Mouse (Mus musculus): ENCODE measurements around the gene Col11a2. TPM values are rescaled to one million over a fixed set of nuclear protein-coding genes. Genes with fewer than 3 reads are reported as not detected.

Gene Col11a2
- polyA plus RNA-seq, 1 experiment from 2014 or later, result 0.27 TPM

DNA sequence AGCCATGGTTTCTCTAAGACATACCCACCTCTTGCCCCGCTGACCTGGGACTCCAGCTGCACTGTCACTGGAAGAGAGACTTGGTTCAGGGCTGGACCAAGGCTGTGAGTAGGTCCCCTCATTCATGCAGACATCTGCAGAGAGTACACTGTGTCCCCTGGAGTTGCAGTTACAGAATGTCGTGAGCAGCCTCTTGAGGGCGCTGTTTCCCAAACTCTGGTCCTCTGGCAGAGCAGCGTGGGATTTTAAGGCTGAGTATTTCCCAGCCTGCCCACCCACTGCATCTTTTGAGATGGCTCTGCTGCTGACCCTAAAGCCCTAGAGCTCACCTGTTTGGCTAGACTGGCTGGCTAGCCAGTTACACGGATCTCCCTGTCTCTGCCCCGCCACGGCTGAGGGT, 51.7 kb downstream of the Col11a2 start:
- Histone ChIP-seq H3K36me3 (ENCODE audit: control insufficient read depth, insufficient read depth) (no peaks in the 10 kb centered on the region), H3K27me3 (ENCODE audit: control insufficient read depth, insufficient read depth, low read depth, low read length) (no peaks in the 10 kb centered on the region), H3K4me2 (ENCODE audit: low read depth, low read length) (no peak overlapping the region), H3K9ac (ENCODE audit: low read depth, low read length) (no peak overlapping the region), H3K4me3 (ENCODE audit: low read depth, low read length) (no peak overlapping the region), H3K27ac (ENCODE audit: low read length) (no peak overlapping the region), H3K9me3 (replicated peaks; ENCODE audit: control insufficient read depth, low read length) (no peaks in the 10 kb centered on the region), H3K4me1 (ENCODE audit: control insufficient read depth, low read depth, low read length) (no peaks in the 10 kb centered on the region; the same call in 1 of the 2 replicates)
- WGBS (ENCODE audit: insufficient replicate concordance), result 48% methylated on average over 7 of the region's 7 CpGs
- ATAC-seq (ENCODE audit: low read depth), result no peak

DNA sequence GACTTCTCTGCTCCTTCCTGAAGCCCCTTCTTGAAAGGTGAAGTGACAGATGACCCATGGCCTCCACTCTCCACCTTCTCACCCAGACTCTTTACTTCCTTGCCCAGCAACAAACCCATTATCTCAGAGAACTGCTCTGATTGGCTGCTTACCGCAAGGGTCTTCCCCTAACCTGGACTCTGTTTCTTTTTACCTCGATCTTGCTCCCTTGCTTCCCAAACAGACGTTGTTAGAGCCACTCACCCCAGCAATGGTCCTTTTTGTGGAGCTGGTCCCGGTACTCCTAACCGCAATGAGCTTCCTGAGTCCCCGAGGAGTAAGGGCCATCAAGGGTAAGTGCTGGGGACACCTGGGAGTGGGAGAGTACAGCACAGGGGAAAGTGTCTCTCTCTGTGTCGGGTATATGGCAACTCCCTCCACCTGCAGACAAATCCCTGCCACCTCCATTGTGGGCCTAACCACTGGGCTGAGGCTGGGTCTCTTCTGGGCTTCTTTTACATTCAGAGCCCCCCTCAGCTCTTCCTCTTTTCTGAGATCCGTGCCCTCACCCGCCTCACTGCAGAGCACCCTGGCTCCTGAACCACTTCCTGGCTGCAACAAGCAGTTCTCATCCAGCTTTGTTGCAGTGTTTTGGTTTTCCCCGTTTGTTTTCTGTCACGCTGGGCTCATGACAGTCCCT, 53.1 kb downstream of the Col11a2 start, which contains the start of gene H2-Oa:
Gene H2-Oa, plus strand, starts transcription at position 144 of the 679 bp plus-strand sequence.
- Histone ChIP-seq H3K36me3 (ENCODE audit: control insufficient read depth, insufficient read depth) (no peaks in the 10 kb centered on the region), H3K27me3 (ENCODE audit: control insufficient read depth, insufficient read depth, low read depth, low read length) (no peaks in the 10 kb centered on the region), H3K27ac (ENCODE audit: low read length) (no peak within 1 kb of the TSS), H3K4me2 (ENCODE audit: low read depth, low read length) (no peak within 1 kb of the TSS), H3K9ac (ENCODE audit: low read depth, low read length) (no peak within 1 kb of the TSS), H3K4me1 (ENCODE audit: control insufficient read depth, low read depth, low read length) (no peaks in the 10 kb centered on the region; the same call in 1 of the 2 replicates), H3K4me3 (ENCODE audit: low read depth, low read length) (no peak within 1 kb of the TSS), H3K9me3 (replicated peaks; ENCODE audit: control insufficient read depth, low read length) (no peaks in the 10 kb centered on the region)
- whole genome bisulfite sequencing (ENCODE audit: insufficient replicate concordance), result 9% methylated on average over 11 of the region's 11 CpGs
- no peak for ATAC-seq (ENCODE audit: low read depth)

GRCm38 (mm10) chr17:34093199-34093874, 54.1 kb downstream of the Col11a2 start:
- no peak overlapping the region for H3K27ac ChIP-seq (ENCODE audit: low read length)
- no peak overlapping the region for H3K9ac ChIP-seq (ENCODE audit: low read depth, low read length)
- H3K4me2 ChIP-seq (ENCODE audit: low read depth, low read length), result no peak overlapping the region
- no peaks in the 10 kb centered on the region; the same call in 1 of the 2 replicates for H3K4me1 ChIP-seq (ENCODE audit: control insufficient read depth, low read depth, low read length)
- H3K36me3 ChIP-seq (ENCODE audit: control insufficient read depth, insufficient read depth), result no peaks in the 10 kb centered on the region
- ATAC-seq (ENCODE audit: low read depth), result no peak
- H3K4me3 ChIP-seq (ENCODE audit: low read depth, low read length), result no peak overlapping the region
- WGBS (ENCODE audit: insufficient replicate concordance), result 37% methylated on average over 7 of the region's 7 CpGs
- H3K27me3 ChIP-seq (ENCODE audit: control insufficient read depth, insufficient read depth, low read depth, low read length), result no peaks in the 10 kb centered on the region
- H3K9me3 ChIP-seq (replicated peaks; ENCODE audit: control insufficient read depth, low read length), result no peaks in the 10 kb centered on the region

- H3K36me3 ChIP-seq (ENCODE audit: control insufficient read depth, insufficient read depth), result no peaks in the 10 kb centered on the region
- H3K9ac ChIP-seq (ENCODE audit: low read depth, low read length), result no peak overlapping the region
- 60% methylated on average over 27 of the region's 27 CpGs for WGBS (ENCODE audit: insufficient replicate concordance)
- no peaks in the 10 kb centered on the region for H3K27me3 ChIP-seq (ENCODE audit: control insufficient read depth, insufficient read depth, low read depth, low read length)
- H3K27ac ChIP-seq (ENCODE audit: low read length), result no peak overlapping the region
- H3K4me2 ChIP-seq (ENCODE audit: low read depth, low read length), result no peak overlapping the region
- H3K9me3 ChIP-seq (replicated peaks; ENCODE audit: control insufficient read depth, low read length), result no peaks in the 10 kb centered on the region
- ATAC-seq (ENCODE audit: low read depth), result no peak
- no peaks in the 10 kb centered on the region; the same call in 1 of the 2 replicates for H3K4me1 ChIP-seq (ENCODE audit: control insufficient read depth, low read depth, low read length)
- no peak overlapping the region for H3K4me3 ChIP-seq (ENCODE audit: low read depth, low read length)
Observed at GRCm38 (mm10) chr17:34094283-34095035, 55.2 kb downstream of the Col11a2 start.

- Histone ChIP-seq H3K27ac (ENCODE audit: low read length) (no peak overlapping the region), H3K4me1 (ENCODE audit: control insufficient read depth, low read depth, low read length) (peaks cover under 1% of the 10 kb centered on the region; the same call in 1 of the 2 replicates), H3K9ac (ENCODE audit: low read depth, low read length) (no peak overlapping the region), H3K9me3 (replicated peaks; ENCODE audit: control insufficient read depth, low read length) (no peaks in the 10 kb centered on the region), H3K36me3 (ENCODE audit: control insufficient read depth, insufficient read depth) (no peaks in the 10 kb centered on the region), H3K4me3 (ENCODE audit: low read depth, low read length) (no peak overlapping the region), H3K27me3 (ENCODE audit: control insufficient read depth, insufficient read depth, low read depth, low read length) (no peaks in the 10 kb centered on the region; the same call in 1 of the 2 replicates), H3K4me2 (ENCODE audit: low read depth, low read length) (no peak overlapping the region)
- WGBS (ENCODE audit: insufficient replicate concordance), result 36% methylated on average over 3 of the region's 3 CpGs
- no peak for ATAC-seq (ENCODE audit: low read depth)
Observed at GRCm38 (mm10) chr17:34096497-34097010, 57.3 kb downstream of the Col11a2 start.

- H3K4me2 ChIP-seq (ENCODE audit: low read depth, low read length), result no peak overlapping the region
- H3K9me3 ChIP-seq (replicated peaks; ENCODE audit: control insufficient read depth, low read length), result no peaks in the 10 kb centered on the region
- H3K36me3 ChIP-seq (ENCODE audit: control insufficient read depth, insufficient read depth), result no peaks in the 10 kb centered on the region
- no peaks in the 10 kb centered on the region; the same call in 1 of the 2 replicates for H3K27me3 ChIP-seq (ENCODE audit: control insufficient read depth, insufficient read depth, low read depth, low read length)
- 39% methylated on average over 5 of the region's 5 CpGs for WGBS (ENCODE audit: insufficient replicate concordance)
- no peak overlapping the region for H3K4me3 ChIP-seq (ENCODE audit: low read depth, low read length)
- peaks cover 4% of the 10 kb centered on the region for H3K4me1 ChIP-seq (ENCODE audit: control insufficient read depth, low read depth, low read length)
- no peak overlapping the region for H3K9ac ChIP-seq (ENCODE audit: low read depth, low read length)
- H3K27ac ChIP-seq (ENCODE audit: low read length), result no peak overlapping the region
- no peak for ATAC-seq (ENCODE audit: low read depth)
Observed at GRCm38 (mm10) chr17:34097272-34097671, 58.0 kb downstream of the Col11a2 start.

- no peaks in the 10 kb centered on the region for H3K9me3 ChIP-seq (replicated peaks; ENCODE audit: control insufficient read depth, low read length)
- ATAC-seq (ENCODE audit: low read depth), result no peak
Observed at GRCm38 (mm10) chr17:34098709-34099479, 59.7 kb downstream of the Col11a2 start.

GRCm38 (mm10) chr17:34099531-34099930, 60.3 kb downstream of the Col11a2 start:
- Histone ChIP-seq H3K36me3 (ENCODE audit: control insufficient read depth, insufficient read depth) (no peaks in the 10 kb centered on the region), H3K4me1 (ENCODE audit: control insufficient read depth, low read depth, low read length) (peaks cover 4% of the 10 kb centered on the region), H3K9ac (ENCODE audit: low read depth, low read length) (no peak overlapping the region), H3K4me3 (ENCODE audit: low read depth, low read length) (no peak overlapping the region), H3K27ac (ENCODE audit: low read length) (no peak overlapping the region), H3K4me2 (ENCODE audit: low read depth, low read length) (no peak overlapping the region), H3K9me3 (replicated peaks; ENCODE audit: control insufficient read depth, low read length) (no peaks in the 10 kb centered on the region), H3K27me3 (ENCODE audit: control insufficient read depth, insufficient read depth, low read depth, low read length) (no peaks in the 10 kb centered on the region; the same call in 1 of the 2 replicates)
- WGBS (ENCODE audit: insufficient replicate concordance), result 62% methylated on average over 5 of the region's 5 CpGs
- no peak for ATAC-seq (ENCODE audit: low read depth)

More at GRCm38 (mm10) chr17:34098709-34099479, 59.7 kb downstream of the Col11a2 start:
- Histone ChIP-seq H3K36me3 (ENCODE audit: control insufficient read depth, insufficient read depth) (no peaks in the 10 kb centered on the region), H3K4me3 (ENCODE audit: low read depth, low read length) (no peak overlapping the region), H3K4me2 (ENCODE audit: low read depth, low read length) (no peak overlapping the region), H3K9ac (ENCODE audit: low read depth, low read length) (no peak overlapping the region), H3K27me3 (ENCODE audit: control insufficient read depth, insufficient read depth, low read depth, low read length) (no peaks in the 10 kb centered on the region; the same call in 1 of the 2 replicates), H3K4me1 (ENCODE audit: control insufficient read depth, low read depth, low read length) (peaks cover 4% of the 10 kb centered on the region), H3K27ac (ENCODE audit: low read length) (no peak overlapping the region)
- WGBS (ENCODE audit: insufficient replicate concordance), result 30% methylated on average over 10 of the region's 10 CpGs

Measured in liver, embryonic 16.5 days (tissue).